Mouse (Mus musculus) cerebellum, adult 18-20 months (tissue): Measurements from ENCODE around the gene Spata9.

ENCODE experiments used
- DNase-seq, 2 experiments: peaks; one replicate each; pipeline ENCODE4 v3.0.0; 2021

Spata9 gene

GRCm38 (mm10) chr13:75992169-75993028 lies 25.4 kb downstream of the Spata9 start:
- no peak for DNase-seq

DNA sequence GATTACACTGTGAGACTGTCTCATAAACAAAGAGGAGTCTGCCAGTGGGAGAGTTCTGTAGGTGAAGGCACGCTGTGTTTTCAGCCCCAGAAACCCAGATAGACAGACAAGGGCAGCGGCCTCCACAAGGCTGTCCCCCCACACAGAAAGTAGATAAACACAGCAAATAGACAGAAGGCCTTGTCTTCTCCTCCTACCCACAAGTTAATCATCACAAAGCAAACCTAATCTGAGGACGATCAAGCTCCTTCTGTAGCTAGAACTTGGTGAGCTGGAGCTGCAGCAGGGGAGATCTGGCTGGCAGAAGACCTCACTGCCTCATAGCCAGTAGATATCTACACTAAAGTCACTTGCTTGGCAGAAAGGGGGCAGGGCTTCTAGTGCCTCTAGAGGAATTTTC lies 36.3 kb downstream of the Spata9 start:
- no peak for DNase-seq

- DNase-seq: no peak
These were observed 47.6 kb downstream of the Spata9 start for GRCm38 (mm10) chr13:76014511-76014910.

- peak in 1 of 2 experiments; percentile 10 for DNase-seq
These were observed 50.5 kb downstream of the Spata9 start for GRCm38 (mm10) chr13:76017465-76017864.

DNA sequence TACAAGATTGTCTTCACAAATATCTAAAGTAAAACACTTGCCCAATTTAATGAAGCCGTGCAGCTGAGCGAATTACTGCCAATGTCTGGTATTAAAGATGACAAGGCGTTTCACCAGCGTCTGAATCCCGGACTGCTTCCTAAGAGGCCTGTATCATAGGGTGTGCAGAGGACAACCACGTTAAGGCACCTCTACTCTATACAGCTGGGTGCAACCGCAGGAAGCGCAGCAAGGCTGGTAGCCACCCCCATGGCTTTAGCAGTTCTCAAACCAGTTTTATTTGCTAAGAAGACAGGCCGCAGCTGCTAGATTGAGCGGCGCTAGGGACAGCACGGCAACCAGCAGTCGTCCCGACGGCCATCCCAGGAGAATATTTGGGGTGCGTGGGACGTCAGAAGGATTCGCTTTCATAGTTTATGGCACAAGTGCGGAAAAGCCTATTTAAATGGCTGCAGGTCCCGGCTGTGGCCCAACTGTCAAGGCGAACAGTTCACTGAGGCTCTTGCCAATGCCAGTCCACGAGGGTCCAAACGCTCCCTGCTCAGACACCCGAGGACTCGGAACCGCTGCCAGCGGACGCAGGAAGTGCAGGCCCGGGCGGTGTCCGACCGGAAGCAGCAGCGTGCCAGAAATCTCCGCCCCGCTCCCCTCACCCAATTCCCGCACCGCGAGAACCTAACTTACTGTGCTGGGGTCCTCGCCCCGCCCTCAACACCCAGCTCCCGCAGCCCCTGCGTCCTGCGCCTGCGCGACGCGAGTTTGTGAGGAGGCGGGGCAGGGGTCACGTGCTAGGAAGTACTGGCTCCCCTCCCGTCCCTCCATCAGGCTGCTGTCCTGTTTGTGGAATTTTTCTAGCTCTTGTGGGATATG lies 51.3 kb downstream of the Spata9 start, which contains the start of gene Rfesd:
Gene Rfesd (minus strand): TSS at position 746 of the 870 bp plus-strand sequence.
- peak; percentile 93 to 95 for DNase-seq

DNA sequence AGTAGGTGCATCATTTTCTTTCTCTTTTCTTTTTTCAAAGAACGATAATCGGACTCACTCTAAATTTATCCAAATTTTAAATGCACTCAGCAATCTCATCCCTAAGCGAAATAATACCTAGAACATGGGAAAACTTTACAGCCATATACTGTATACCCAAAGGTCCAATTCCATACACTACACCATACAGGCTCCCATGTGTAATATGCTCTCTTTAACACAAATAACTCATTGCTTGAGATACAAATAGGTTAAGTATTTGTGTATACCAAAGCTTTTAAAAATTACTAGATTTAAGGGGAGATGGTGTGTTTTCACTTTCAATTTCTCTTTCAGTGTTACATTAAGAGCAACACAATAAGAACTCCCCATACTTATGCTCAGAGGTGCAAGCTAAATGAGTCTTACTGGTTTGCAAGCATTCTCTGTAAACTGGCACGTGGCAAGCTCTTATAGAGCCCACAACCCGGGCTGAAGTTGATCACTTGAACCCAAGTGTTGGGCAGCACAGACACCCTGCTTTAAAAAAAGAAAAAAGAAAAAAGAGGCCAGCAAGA lies 52.0 kb downstream of the Spata9 start:
- DNase-seq: peak in 1 of 2 experiments; percentile 9

DNA sequence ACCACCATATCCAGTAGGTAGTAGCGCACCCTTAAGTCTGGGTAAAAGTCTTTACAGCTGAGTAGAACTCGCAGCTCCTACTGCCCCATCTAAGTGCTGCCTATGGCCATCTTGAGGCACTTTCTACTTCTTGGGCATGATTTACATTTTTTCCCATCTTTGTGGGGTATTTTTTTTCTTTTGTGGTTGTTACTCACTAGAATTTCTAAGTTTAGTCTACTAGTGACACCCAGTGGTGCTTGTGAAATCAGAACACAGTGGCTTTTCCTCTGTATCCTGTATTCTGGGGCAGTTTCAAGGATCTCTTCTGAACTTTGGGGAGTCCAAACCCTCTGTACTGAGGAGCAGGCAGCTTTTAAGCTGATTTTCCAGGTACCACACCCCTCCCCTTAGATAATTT lies 54.8 kb downstream of the Spata9 start:
- no peak for DNase-seq

DNA sequence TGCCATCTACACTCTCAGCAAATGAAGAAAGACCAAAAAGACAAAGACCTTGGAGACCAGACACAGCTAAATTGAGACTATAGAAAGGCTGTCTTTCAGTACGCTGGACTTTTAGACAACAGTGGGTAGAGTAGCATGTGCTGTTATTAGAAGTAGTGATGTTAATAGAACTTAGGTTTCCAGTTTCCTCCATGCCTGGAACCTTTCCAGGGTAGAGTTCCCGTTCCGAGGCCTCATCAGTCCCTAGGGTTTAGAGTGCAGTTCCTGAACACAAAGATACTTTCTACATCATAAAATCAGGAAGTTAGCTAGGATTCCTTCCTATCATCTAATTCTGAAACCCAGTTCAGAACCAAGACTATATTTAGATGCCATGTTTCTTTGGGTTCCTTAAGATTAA lies 57.6 kb downstream of the Spata9 start:
- no peak for DNase-seq

- DNase-seq: no peak
These were observed 75.5 kb downstream of the Spata9 start for GRCm38 (mm10) chr13:76042455-76042854.

- no peak for DNase-seq
These were observed 78.0 kb downstream of the Spata9 start for GRCm38 (mm10) chr13:76044971-76045370.
